Mouse (Mus musculus) erythroid progenitor cell, adult 5-6 weeks (primary cell): ENCODE measurements around the gene Slc38a4. TPM values are rescaled to one million over a fixed set of nuclear protein-coding genes. Genes with fewer than 3 reads are reported as not detected.

Experiments used
- ATAC-seq: replicated peaks from 2 replicates; pipeline ENCODE4 v1.8.0; 2016; ENCODE audit warnings: moderate number of reproducible peaks, mild to moderate bottlenecking, moderate TSS enrichment, inconsistent platforms; ENCODE audit not compliant: poor library complexity, low FRiP score, severe bottlenecking
- total RNA-seq, 2 experiments: library from RNA; stranded (forward) in 1 of 2; stranded (reverse) in 1 of 2; fragments of 150-400 nt in 1 of 2; fragments of 186-747, 209-891 nt in 1 of 2; gene quantifications; 2 replicates each; pipeline versions ENCODE4 v1.2.3 to v1.2.4; 2015 to 2017; ENCODE audit warnings: low replicate concordance in 2 of 2

Gene Slc38a4
- total RNA-seq, 2 experiments from 2014 or later, result not detected

DNA sequence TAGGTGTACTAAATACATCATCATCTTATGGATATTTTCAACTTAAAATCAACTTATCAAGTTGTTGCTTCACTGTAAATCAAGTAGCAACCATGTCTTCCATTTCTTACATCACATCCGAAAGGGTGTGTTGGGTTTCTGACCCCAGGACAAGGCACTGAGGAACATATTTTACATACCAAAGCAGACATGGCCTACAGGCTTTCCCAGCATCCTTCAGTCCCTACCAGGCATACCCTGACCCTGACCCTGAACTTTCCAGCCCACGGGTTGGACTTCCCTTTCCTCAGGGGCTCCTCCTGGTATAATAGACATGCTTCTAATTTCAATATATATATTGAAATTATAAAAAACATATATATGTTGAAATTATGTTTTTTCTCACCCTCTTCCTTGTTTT is 33.5 kb downstream of the Slc38a4 start:
- no peak for ATAC-seq

DNA sequence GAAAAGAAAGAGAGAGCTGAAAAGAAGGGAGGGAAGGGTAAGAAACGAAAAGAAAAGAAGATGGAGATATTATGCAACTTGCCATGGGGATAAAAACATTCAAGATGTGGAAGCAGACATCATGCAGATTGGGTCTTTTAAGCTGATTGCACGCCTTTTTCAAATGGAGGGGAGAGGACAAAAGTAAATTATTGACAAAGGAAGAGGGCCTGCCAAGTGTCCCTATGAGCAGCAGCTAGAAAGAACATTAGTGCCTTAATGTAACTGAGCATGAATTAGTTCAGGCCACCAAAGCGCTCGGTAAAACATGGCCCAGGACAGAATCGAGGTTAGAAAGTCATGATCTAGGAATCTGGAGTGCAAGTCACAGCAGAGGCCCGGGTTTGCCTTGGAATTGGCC is 35.5 kb downstream of the Slc38a4 start:
- no peak for ATAC-seq

DNA sequence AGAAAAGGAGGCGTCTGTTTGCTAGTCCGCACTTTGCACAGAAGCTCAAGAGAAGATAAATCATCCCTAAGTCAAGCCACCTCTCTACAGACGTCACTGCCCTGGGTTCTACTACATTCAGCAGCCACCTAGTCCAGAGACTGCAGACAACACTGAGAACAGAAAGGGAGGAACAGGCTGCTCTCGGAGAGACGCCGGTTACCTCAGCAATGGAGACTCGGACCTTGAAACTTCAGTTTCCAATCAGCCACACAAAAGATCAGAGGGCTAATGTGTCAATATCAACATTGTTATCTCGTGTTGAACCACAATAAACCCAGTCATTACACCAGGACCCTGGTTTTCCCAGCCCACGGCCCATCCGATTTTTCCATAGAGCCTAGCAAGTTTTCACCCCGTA is 36.4 kb downstream of the Slc38a4 start:
- no peak for ATAC-seq

DNA sequence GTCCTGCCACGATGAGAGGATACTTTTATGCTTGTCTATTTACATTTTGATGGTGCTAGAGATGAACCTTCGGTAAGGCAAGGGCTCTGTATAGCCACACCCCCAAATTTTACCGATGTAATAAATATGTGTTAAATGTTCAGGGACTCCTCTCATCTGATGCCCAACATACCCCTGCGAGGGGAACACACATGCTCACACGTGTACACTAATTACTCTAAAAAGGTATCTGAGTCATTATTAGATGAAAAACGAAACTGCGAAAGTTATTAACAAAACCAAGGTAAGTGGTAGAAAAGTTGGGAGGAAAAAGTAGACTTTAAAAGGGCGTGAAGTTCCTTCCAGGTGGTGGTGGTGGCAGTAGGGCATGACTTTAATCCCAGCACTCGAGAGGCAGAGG is 38.6 kb downstream of the Slc38a4 start:
- ATAC-seq, result no peak

DNA sequence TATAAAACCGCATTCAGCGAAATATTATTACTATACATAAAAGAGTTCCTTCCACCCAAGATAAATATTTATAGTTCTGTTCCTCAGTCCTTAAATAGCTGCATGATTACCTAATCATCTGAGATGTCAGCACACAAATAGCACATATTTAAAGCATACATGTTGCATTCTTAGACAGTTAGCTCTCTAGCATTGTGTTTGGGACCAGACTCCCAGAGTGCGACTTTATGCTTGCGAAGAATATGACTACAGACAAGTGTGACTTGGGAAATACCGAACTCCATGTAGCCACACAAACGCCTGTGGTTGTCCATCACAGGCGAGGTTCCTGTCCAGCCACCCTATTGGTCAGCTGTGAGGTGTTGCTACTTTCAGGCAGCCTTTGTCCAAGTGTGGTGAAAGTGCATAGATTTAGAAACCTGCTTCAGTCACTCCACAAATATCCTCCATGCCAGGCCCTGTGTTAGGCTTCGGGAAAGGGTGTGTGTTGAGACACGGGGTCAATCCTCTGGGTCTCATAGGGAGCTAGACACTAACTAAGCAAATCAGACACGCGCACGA is 40.6 kb downstream of the Slc38a4 start:
- no peak for ATAC-seq

DNA sequence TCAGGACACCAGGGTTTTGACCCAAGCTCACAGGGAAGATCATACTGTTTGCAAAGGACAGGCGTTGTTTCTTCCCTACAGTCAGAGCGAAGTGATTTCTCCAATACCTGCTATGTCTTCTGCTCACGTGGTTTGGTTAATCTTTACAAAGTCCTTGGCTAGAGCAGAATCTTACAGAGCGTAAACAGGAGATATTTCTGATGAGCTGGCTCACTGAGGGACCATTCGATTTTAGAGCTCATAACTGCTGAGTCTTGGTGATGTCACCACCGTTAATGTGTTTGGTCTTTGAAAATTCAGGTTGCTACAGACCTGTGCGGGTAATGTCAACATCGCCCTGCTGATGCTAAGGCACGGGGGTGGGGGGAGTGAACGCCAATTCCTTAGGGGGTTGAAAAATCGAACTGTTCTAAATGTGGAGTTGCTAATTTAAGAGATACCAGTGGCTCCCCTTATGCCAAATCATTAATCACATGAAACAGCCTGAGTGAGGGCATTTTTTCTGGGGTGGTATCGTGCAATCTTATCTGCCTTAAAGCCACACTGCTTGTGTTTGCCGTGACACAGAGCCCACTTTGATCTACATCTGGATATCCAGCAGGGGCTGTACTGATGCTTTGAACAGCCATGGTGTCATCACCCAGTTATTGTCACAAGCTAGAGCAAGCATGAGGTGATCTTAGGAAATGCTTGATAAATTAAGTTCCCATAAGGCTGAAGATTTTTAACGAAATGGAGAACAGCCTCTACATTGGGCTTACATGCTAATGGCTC is 44.0 kb downstream of the Slc38a4 start:
- ATAC-seq, result no peak

DNA sequence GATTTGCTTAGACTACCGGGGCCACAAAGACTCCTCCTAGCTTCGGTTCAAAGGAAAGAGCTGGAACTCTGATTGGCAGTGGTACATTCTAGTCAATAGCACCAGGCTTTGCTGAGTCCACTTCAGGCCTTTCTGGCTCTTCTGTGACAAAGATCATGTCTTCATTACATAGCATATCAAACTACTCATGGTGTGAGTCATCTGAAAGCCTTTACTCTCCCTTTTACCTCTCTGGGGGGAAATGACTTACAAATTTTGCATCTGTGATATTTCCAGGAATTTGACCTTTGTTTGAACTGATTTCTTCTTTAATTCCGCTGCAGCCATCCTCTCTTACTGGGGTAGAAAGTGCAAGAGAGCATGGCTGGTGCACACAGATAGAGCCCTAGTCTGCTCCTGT is 46.5 kb downstream of the Slc38a4 start:
- no peak for ATAC-seq

DNA sequence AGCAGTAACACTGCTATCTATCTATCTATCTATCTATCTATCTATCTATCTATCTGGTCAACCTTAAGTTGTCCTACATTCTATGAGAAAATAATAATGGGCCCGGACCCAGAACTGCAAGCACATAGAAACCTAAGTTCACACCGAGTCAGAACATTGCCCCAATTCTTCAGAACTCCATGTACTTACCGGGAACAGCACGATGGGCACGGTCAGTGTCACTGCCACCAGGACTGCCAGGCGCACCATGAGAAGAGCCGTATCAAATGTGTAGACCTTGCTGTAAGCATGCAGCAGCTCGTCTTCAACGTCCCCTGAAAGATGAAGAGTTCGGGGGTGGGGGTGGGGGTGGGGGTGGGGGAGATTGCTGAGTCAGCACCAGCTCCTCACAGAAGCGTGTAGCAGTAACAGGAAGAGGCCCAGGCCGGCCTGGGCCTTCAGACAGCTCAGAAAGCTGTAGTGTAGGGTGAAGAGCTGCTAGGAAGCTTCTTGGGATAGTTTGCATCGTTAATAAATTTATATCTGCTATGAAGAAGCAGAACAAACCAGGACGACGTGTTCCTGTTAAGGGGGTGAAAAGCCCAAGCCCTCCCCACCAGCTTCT is 50.0 kb downstream of the Slc38a4 start:
- no peak for ATAC-seq

DNA sequence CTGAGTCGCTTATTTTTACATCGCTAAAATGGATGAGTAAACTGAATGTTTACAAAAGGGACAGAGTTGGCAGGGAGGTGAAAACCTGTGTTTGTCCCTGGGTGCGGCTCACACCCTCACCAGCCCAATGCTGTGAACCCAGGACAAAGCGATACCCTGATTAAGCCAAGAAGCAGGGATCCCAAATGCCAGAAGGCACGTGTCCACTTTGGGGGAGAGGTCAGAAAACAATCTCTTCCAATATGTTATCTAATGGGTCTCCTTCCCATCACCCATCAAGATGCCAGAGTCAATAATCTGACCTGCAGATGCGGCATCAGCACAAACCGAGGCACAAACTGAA is 51.3 kb downstream of the Slc38a4 start:
- ATAC-seq, result no peak

DNA sequence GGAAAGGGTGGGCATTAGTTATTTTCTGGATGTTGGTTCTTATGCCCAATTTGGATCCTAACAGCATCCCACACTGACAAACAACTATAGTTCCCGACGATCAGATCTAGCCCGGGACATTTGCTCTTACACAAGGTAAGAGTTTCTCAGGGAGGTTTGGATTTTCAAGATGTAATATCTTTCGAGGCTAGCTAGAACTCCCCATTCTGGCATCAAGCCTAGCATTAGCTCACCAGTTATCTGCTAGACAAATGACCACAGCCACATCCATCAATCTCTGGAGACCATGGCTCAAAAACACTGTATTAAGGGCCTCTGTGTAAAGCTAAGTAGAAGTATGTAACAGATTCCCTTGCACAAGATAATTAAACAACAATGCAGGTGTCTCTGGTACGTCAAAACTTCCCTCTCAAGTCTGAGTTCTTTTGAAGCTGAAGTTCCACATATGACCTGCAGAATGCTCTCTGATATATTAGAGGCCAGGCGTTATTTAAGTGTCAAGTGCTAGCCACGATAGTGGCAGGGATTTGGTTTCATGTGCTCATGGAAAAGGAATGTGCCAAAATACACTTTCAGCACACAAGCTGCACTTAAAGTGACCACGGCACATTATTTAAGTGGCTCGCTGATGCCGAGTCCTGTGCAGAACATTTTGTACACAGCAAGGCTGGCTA is 51.8 kb downstream of the Slc38a4 start:
- ATAC-seq, result no peak

DNA sequence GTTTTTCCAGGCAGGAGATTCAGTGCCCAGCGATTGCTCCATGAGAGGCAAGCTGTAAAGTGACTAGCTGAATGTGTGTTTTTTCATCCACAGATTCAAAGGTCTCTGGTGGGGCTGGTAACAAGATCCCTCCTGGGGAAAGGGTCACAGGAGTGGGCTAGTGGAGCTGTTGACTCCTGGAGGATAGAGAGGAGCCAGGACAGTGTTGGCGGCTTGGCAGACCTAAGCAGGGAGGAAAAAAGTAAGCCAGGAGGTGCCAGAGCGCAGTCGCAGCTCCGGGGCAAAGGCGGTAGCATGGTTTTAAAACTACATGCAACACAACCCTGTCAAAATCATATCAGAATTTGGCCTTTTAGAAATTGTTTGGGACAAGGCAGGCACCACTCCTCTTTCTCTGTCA is 52.6 kb downstream of the Slc38a4 start:
- ATAC-seq, result no peak

DNA sequence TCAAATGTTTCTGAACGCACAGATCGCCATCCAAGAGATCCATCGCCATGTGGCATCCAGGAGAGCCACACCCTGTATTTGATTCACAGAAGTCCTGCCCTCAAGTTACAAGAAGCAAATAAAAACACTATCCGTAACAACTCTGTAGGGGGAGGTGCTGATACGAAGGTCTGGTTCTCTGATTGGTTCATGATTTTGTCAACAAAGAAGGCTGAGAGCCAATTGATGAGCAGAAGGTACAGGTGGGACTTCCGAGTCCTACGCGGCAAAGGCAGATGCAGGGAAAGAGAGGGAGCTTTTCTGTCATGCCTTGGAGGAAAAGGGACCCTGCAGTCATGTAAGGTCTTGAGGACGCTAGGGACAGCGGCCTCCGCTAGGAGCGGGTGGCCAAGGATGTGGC is 53.0 kb downstream of the Slc38a4 start:
- ATAC-seq, result no peak

DNA sequence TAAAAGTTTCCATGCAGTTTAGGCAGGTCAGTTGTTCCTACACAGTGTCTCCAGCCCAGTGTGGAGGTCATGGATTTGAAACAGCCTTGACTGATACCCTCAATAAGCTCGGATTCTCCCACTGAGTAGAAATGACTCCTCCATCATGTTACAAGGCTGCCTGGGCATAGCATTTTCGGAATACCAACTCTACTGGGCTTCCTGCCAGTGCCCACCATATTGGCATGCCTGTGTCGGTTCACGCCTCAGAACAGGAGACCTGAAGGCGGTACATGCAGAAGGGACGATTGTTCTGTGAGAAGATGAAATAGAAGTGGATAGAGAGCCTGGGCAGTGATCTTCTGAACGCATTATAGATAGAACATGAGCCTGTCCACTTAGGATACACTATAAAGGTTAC is 53.9 kb downstream of the Slc38a4 start:
- ATAC-seq, result no peak

DNA sequence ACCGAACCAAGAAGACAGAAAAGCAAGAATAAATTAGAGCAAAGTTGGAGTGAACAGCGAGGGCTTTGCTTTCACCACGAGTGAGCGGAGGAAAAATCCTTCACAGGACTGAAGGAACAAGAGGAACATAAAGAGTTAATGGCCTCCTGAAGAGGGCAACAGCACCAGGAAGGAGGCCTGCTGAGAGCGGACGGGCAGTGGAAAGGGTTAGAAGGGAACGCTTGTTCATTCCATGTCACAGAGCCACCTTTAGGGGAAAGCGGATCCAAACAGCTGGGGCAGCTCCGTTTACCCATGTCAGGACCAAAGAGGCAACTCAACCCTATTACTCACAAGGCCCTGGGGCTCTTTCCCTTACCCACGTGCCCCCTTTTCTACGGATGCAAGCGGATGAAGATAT is 54.3 kb downstream of the Slc38a4 start:
- no peak for ATAC-seq

DNA sequence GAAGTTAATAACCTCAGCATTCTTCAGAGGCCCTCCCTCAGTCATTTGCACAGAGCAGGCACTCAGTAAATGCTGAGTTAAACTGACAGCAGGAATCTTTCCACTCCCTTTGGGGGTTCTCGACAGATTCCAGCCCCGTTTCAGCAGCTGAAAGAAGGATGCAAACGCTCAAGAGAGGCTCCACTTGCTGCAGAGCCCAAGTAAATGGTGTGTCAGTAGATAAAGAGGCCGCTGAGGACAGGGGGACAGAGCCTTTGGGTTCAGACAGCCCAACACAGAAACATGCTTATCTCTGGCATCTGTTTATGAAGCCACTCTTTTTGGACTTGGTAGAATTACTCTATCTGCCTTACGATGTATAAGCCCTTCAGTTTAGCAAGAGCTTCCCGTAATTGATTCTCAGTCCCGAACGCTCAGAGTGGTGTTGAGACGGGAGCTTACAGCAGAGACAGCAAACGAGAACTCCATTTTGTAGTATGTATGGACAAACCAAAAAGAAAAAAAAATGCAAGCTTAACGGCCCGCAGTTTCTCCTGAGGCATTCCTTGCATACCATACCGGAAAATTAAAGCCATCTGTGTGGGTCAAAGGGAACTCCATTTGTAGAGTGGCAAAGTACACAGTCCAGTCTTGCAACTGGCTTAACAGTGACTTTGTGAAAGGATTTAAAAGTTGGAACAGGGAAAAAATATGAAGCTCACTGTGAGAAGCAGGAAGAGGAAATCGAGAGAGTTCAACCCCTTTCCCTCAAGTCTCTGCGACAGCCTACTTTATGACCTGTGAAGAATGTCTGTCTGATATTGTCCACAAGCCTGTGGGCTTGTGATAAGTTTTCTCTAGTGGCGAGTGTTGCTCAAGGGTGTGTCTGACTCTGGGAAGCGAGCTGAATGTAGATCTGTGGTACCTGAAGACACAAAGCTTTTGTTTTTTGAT is 55.2 kb downstream of the Slc38a4 start:
- ATAC-seq, result no peak

DNA sequence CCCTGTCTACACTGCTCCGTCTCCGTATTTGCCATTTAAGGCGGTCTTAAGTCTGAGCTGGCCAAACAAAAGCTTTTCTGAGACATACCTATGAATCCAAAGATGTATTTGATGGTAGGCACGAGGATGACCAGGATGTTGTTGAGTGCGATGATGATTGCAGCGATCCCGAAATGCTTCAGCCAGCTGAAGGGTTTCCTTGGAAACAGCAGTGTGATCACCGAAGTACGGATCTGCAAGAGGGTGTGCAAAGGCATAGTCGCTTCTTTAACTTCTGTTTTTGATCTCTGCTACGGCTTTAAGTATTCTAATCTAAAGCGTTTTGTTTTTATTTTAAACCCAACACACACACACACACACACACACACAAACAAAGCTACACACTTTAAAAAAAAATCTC is 56.4 kb downstream of the Slc38a4 start:
- no peak for ATAC-seq

DNA sequence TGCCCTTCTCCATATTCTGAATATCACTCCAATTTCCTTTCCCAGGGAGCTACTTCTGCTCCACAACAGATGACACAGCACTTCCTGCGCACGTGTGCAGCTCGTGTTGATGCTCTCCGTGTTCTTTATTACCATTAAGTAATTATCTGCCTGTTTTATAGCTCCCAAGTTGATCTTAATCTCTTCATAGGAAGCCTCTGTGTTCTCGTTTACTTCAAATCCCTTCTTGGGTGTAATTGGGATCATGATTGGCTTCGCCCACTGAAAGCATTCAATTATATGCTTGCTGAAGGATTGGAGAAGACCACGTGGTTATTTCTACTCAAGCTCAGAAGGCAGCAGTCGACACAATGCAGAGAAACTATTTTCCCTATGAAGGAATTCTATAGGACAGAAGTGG is 70.1 kb downstream of the Slc38a4 start:
- ATAC-seq, result no peak

DNA sequence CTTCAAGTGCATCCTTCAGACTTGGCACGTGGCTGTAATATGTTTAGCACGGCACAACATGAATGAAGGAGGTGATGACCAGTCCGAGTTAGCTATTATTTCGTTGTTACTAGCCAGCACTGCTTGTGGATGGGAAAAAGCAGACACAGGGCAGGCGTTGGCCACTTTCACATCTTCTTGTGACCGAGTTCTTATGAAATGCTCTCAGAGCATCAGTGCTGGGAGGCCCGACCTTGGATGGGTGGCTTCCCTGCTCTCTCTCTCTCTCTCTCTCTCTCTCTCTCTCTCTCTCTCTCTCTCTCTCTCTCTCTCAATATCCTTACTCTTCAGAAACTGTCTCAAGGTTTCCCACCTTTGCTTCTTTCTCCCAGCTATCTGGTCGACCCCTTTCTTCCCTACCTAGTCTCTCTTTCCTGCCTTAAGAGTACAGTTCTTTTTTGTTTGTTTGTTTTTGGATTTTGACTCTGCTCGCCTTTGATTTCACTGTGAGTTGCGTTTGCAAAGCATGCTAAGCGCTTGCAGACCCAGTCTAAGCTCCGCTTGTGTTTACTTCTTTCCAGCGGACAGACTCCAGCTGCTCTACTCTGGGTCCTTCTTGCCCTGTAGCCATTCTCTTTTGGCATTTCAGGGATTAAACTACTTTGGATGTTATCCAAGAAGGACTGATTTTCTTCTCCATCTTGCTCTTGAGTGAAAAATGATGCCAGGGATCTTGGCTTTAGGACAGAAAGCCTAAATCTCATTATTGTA is 72.0 kb downstream of the Slc38a4 start:
- no peak for ATAC-seq

DNA sequence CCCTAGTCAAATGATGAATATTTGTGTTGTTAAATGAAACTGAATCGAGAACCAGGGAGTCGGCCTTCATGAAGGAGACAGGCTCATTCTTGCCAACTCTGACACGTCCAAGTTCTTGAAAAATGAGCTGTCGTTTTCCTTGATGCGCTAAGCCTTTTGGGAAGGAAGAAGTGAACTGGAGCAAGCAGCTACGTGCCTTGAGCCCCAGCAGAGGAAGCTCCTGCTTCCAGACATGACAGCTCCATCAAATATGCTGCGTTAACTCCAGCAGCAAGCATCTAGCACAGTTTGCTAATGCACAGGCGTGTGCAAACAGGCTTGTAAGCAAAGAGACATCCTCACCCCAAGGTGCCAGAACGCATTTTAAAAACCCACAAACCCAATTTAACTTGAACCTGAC is 80.6 kb downstream of the Slc38a4 start:
- no peak for ATAC-seq
